Mouse (Mus musculus) forebrain, embryonic 14.5 days (tissue): ENCODE measurements around the gene Ankrd33b. TPM values are rescaled to one million over a fixed set of nuclear protein-coding genes. Genes with fewer than 3 reads are reported as not detected.

Experiments
- polyA plus RNA-seq: library from polyadenylated mRNA; unstranded; fragments of >200 nt; fragmentation: Nextera tagmentation; extraction: Ambion mirVana; gene quantifications from 2 replicates; pipeline ENCODE4 v1.2.1, GENCODE M21; 2014

Ankrd33b gene
- polyA plus RNA-seq, 1 experiment from 2014 or later, result 0.70 TPM

Other genes starting within 250 kb of the Ankrd33b start
- 21.1 and 22.7 TPM in 2 replicates for gene Dap, start 143.4 kb downstream of the Ankrd33b start, polyA plus RNA-seq
- gene Ropn1l, start 86.0 kb upstream of the Ankrd33b start, polyA plus RNA-seq, result 2.1 and 3.2 TPM in 2 replicates
- 68.3 and 86.6 TPM in 2 replicates for gene March6, start 163.3 kb upstream of the Ankrd33b start, polyA plus RNA-seq
- gene Cmbl, start 197.7 kb upstream of the Ankrd33b start, polyA plus RNA-seq, result 6.5 and 9.8 TPM in 2 replicates
- gene Cct5, start 234.1 kb upstream of the Ankrd33b start, polyA plus RNA-seq, result 646 and 673 TPM in 2 replicates
- 11.5 and 13.3 TPM in 2 replicates for gene Fam173b, start 234.1 kb upstream of the Ankrd33b start, polyA plus RNA-seq